Mouse (Mus musculus): ENCODE measurements at regions not wholly inside any gene's neighbourhood (a gene's known extent, or its start where the extent isn't known, plus 50 kb on each side); places are given as distances from the start of the nearest gene placed in this dataset.

DNA sequence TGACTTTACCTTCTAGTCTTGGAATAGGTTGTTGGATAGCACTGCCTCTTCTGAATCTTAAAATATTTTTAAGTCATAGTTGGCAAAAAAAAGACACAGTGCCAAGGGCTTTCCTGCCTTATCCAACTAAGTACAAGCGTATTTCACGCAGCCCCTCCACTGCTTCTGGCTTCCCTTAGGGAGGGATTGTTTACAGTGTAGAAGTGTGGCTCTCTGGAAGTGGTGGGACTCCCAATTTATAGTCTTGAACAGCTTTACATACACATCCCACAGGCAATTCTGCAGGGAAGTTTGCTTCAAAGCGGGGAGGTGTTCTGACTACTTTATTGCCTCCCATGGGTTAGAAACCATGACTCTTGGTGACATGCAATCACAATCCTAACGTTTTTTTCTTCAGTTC, 310.9 kb upstream of the Ift57 start:
- TF ChIP-seq CTCF (conservative IDR thresholded peaks at IDR 0.05; ENCODE audit: insufficient read depth, insufficient read length, low read depth, low read length) (no peak), POLR2A (IDR thresholded peaks at IDR 0.05; ENCODE audit: low read depth, low read length) (no peak)

All from kidney, adult 2 months (tissue).